Mouse (Mus musculus): ENCODE measurements at regions not wholly inside any gene's neighbourhood (a gene's known extent, or its start where the extent isn't known, plus 50 kb on each side); places are given as distances from the start of the nearest gene placed in this dataset.
"Not testable (repeated sequence)": the region's sequence is repeated elsewhere in the genome, so short reads cannot be mapped to it uniquely, and the experiment has no call there.

DNA sequence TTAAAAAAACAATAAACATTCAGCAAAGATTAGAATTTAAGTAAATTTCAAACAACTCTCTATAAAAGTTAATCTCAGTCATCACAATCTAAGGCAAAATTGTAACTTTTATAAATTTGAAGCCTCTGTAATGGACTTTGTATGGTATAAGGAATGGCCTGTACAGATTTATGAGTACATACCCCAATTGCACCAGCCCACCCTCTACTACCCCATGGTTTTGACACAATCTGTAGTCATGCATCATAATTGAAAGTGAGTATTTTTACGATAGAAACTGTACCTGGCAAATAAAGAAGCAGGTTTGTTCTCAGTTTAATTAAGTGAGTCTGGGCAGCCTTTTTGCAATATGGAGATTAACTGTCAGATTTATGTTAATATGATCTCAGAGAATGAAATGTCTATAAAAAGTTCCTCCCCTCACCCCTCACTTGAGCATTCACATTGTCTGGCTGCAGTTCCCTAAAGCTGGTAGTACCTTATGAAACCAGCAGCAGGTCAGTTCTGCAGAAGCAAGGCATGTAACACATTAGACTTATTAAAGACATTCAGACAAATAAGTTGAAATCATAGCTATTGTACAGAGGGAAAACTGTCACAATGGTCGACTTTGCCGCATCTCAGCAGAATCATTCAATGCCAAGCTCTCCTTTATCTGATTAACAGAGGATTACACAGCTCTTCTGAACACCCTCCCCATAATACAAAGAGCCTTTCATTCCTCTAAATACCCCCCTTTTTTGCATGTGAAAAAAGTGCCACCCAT is 505.2 kb downstream of the Cypt12 start:
- Histone ChIP-seq H3K27ac (no peak overlapping the region), H3K4me3 (no peak overlapping the region)
- no peak for DNase-seq
- TF ChIP-seq CTCF (IDR thresholded peaks at IDR 0.05), result no peak
- intact Hi-C loops (cut with DNase I), result no loop called here

DNA sequence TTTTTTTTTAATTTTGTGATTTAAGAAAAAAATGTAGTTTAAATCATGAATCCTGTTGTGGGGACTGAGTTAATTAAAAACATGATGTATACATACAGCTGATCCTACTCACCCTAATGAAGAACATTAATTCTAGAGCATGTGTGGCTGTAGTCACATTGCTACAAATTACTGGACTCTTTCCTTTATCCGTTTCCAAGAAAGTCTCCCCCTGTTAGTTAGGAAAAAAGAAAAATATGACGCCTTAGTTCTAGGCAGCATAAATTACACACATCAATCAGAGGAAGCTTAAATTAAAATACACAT is 505.7 kb downstream of the Cypt12 start:
- intact Hi-C loops (cut with DNase I), result no loop called here
- Histone ChIP-seq H3K4me3 (no peak overlapping the region), H3K27ac (no peak overlapping the region)
- no peak for DNase-seq
- TF ChIP-seq CTCF (IDR thresholded peaks at IDR 0.05), result no peak

DNA sequence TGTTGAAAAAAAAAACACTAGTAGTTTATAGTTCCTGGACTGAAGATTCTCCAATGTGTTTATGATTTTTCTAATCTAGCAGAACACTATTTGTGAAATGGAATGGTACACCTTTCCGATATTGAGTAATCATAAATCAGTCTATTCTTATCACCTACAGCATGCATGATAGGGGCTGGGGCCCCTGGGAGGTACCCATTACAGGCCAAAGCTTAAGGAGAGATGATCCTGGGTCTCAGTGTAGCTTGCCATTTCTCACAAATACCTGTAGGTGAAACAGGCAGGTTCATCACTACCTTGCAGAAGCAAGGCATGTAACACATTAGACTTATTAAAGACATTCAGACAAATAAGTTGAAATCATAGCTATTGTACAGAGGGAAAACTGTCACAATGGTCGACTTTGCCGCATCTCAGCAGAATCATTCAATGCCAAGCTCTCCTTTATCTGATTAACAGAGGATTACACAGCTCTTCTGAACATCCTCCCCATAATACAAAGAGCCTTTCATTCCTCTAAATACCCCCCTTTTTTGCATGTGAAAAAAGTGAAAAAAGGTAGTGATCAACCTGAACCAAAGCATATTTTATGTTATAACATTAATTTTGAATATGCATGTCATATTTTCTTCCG is 506.5 kb downstream of the Cypt12 start:
- intact Hi-C loops (cut with DNase I), result not testable (repeated sequence)

DNA sequence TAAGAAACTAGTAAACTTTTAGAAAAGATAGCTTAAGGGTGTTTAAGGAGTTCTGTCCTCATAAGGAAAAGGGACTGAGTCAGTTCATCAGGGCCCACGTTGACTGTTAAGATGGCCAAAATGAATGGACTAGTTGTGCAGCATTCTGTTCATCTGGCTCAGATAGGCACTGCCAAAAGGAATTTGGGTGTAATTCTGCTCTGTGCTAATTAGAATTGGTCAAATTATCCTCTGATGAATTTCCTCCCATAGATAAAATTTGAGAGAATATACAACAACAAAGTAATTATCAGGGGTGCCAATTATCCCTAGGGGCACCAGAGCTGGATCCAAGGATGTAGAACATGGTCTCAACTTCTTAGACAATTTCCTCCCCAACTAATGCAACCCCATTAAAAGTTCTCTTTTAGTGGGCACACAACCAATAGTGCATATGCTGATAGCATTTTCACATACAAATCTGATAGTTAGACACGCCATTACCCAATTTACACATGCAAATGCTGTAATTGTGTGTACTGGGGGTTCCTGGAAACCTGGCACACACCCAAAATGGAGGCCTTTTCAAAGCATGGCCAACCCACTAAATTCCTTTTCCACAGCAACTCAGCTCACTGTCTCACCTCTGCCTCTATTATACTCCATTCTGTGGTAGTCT is 508.0 kb downstream of the Cypt12 start:
- Histone ChIP-seq H3K4me3 (no peak overlapping the region), H3K27ac (no peak overlapping the region)
- intact Hi-C loops (cut with DNase I), result no loop called here
- TF ChIP-seq CTCF (IDR thresholded peaks at IDR 0.05), result no peak
- DNase-seq, result no peak

More for the DNA sequence above, 506.5 kb downstream of the Cypt12 start:
- not testable (repeated sequence) for DNase-seq, H3K27ac ChIP-seq, H3K4me3 ChIP-seq

DNA sequence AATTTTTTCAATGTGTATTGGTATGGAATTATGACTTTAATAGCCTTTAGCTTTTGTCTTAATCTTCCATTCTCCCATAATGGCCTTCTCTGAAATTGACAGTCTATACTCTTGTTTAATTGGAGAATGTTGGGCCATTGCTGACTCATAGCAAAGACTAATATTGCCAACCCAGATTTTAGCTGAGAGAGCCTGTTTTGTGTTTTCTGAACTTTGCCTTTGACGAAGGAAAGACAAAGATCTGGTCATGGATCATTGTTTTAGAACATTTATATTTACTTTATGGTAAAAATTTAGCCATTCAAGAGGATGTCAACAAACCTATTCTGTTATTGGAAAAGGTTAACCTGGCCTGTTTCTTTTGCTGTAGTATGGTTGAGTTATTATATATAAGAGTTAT is 512.1 kb downstream of the Cypt12 start:
- TF ChIP-seq CTCF (IDR thresholded peaks at IDR 0.05), result no peak
- intact Hi-C loops (cut with DNase I), result no loop called here
- no peak for DNase-seq
- H3K27ac ChIP-seq, result no peak overlapping the region
- no peak overlapping the region for H3K4me3 ChIP-seq

DNA sequence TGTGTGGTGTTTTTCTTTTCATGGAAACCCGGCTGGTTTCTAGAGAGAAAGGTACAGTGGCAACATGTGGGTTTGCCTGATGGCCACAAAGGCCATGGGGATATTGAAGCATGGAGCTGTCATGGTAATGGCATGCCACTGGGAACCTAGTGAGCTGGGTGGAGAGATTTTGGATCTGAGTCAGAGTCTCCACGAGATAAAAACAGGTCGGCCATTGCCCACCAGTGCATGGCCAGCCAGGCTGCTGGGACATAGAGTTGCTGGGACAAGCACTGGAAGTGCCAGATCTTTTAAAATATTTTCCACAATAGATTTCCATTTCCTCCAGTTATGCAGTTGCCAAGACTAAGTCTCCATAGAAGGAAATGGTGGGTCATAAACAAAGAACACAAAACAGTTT is 523.6 kb downstream of the Cypt12 start:
- Histone ChIP-seq H3K27ac (no peak overlapping the region), H3K4me3 (no peak overlapping the region)
- intact Hi-C loops (cut with DNase I), result no loop called here
- TF ChIP-seq CTCF (IDR thresholded peaks at IDR 0.05), result no peak
- no peak for DNase-seq

DNA sequence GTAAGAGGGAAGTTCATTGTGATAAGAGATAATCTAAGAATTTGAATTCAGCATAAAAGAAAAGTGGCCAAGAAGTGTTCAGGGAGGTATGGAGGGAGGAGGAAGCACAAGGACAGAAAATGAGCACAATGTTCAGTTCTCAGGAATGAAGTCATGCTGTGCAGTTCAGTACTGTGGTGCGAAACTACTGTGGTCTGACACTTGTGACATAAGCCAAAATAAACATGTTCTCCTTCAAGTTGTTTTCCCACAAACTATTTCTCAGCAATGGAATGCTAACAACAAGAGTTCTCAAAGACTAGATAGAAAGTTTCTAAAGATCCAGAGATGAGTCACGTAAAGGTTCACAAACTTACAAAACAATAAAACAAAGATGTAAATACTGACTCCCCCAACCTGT is 531.3 kb downstream of the Cypt12 start:
- Histone ChIP-seq H3K4me3 (no peak overlapping the region), H3K27ac (no peak overlapping the region)
- intact Hi-C loops (cut with DNase I), result no loop called here
- TF ChIP-seq CTCF (IDR thresholded peaks at IDR 0.05), result no peak
- no peak for DNase-seq

DNA sequence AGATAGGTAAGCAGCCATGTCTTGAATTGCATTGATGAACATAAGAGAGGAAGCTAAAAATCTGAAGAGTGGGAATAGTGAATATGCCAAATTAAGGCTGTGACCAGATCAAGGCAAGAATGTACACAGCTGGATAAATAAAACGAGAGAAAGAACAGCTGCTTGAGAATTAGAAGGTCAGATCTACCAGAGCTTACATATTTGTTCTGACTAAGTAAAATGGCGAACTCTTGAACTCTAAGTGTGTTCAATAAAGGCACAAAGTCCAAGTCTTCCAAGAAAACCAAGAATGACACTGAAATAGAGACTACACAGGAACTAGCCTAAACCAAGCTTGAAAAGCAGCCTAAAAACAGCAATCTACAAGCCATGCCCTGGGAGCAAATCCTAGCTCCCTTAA is 533.8 kb downstream of the Cypt12 start:
- intact Hi-C loops (cut with DNase I), result no loop called here

DNA sequence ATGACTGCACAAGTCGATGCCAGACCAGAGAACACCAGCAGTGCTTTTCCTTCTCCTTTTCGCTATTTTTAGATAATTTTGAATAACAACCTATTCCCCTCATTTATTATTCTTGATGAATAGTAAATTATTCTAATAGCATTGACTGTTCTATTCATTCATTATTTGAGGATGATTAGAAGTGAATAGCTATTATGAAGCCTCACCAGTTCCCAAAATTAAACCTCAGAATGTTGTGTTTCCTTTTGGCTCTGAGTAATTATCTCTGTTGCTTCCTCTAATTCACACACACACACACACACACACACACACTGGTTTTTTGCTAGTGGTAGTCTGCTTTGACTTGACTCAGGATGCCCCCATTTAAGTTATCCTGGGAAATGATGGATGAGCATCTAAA is 540.7 kb downstream of the Cypt12 start:
- H3K4me3 ChIP-seq, result no peak overlapping the region
- intact Hi-C loops (cut with DNase I), result no loop called here
- H3K27ac ChIP-seq, result no peak overlapping the region
- TF ChIP-seq CTCF (IDR thresholded peaks at IDR 0.05), result no peak
- no peak for DNase-seq

More for the DNA sequence above, 533.8 kb downstream of the Cypt12 start:
- no peak for TF ChIP-seq CTCF (IDR thresholded peaks at IDR 0.05)
- Histone ChIP-seq H3K4me3 (no peak overlapping the region), H3K27ac (no peak overlapping the region)
- no peak for DNase-seq

DNA sequence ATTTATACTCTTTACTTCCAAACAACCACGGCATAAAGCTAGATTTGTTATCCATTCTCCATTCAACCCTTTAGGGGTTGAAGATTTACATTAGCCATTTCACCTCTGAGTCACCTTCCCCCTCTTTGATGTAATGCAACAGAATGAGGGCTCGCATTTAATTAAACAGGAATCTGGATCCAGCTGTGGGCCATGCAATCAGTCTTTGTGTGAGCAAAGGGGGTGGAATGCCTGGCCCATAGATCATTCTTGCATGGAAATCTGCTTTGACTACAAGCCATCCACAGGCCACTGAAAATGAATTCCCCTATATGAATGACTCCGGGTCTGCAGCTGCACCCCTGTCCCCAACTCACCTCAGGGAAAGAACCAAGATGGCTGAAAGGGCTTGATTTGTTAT is 574.4 kb downstream of the Cypt12 start:
- intact Hi-C loops (cut with DNase I), result no loop called here
- no peak overlapping the region for H3K27ac ChIP-seq
- H3K4me3 ChIP-seq, result no peak overlapping the region
- no peak for DNase-seq
- TF ChIP-seq CTCF (IDR thresholded peaks at IDR 0.05), result no peak

DNA sequence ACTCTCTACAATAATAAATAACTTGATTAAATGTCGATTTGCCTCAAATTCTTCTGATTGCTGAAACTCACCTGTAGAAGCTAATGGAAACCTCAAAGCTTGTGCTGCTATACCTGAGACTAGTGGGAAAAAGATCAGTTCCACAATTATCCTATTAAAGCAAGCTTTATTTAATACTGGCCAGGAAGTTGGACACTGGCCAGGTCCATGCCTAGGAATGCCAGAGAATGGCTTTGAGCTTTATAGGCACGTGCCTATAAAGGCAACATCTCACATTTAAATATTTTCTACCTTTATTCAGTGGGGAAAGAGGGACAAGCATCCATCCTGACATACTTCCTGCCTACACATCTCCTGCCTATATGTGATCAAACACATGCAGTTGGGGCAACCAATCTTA is 575.8 kb downstream of the Cypt12 start:
- Histone ChIP-seq H3K4me3 (no peak overlapping the region), H3K27ac (no peak overlapping the region)
- no peak for TF ChIP-seq CTCF (IDR thresholded peaks at IDR 0.05)
- no peak for DNase-seq
- intact Hi-C loops (cut with DNase I), result no loop called here

DNA sequence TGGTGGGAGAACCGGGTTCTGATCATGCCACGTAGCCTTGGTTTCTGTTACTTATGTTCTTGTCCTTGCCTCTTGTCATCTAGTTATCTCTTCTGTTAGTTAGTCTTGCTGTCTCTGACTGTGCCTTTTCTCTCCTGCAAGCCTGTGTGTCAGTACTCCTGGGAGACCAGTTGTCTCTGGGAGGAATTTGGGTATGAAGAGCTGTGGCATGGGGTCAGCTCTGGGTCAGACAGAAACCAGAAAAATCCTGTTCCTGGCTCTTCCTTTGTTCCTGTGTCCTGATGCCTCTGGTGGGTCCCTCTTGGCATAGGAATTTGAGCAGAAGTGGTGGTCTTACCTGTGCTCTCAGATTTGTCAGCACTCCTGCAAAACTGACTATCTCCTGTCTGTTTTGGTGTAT is 609.0 kb downstream of the Cypt12 start:
- Histone ChIP-seq H3K4me3 (no peak overlapping the region), H3K27ac (no peak overlapping the region)
- TF ChIP-seq CTCF (IDR thresholded peaks at IDR 0.05), result no peak
- no peak for DNase-seq
- intact Hi-C loops (cut with DNase I), result no loop called here

DNA sequence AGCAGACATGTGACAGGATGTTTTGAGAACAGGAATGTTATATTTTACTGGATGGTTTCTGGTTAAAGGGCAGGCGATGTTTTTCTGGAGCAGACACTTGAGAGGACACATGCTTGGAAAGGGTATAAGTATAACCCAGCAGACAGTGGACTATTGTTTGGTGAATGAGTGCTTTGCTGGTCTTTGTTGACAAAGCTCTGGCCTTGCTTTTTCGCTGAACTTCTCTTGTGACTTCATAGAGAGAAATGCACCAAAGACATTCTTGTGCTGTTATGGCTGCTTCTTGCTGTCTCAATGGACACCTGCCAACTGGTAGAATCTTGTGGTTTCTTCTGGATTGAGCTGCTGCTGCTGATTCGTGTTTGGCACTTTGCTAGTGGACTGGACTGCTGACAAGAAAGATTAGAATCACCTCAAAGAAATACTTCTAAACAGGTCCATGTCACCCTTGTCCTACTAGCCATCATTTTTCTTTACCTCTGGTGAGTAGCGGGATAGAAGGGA is 612.1 kb downstream of the Cypt12 start:
- intact Hi-C loops (cut with DNase I), result no loop called here
- Histone ChIP-seq H3K4me3 (no peak overlapping the region), H3K27ac (no peak overlapping the region)
- DNase-seq, result no peak
- no peak for TF ChIP-seq CTCF (IDR thresholded peaks at IDR 0.05)

DNA sequence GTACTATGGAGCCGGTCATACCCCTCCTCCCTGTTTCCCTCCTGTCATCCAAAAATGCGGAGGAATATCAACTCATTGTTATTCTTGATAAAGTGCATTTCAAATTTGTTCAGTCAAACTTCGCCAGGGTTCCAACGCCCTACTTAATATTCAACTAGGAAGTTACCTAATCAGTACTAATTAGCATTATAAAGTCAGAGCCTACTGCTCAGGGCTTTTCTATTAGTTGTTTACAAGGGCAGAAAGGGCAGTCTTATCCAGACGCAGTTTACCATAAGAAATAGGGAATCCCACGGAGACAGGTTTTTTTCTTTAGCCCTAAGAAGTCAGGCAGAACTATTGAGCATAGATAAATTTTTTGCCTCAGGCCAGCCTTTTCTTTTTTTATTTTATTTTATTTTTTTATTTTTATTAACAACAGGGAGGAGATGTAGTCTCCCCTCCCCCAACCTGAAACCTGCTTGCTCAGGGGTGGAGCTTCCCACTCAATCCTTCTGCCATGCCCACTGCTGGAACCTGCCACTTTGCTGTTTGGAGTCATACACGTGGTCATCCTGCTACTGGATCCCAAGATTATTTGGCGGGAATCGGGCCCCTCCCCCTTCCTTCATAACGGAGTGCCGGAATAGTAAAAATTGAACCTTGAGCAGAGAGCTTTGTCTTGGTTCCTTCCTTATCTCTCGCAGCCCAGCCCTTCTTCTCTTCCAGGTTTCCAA is 632.9 kb downstream of the Cypt12 start:
- H3K27ac ChIP-seq; DNase-seq; H3K4me3 ChIP-seq; intact Hi-C loops (cut with DNase I): not testable (repeated sequence)
